Mouse (Mus musculus) kidney, postnatal 36 days (tissue): ENCODE data around the gene Glyatl3.
A peak's percentile ranks its signal among the peaks of the same experiment; 100 is the strongest.

Experiments used
- DNase-seq, 2 experiments: peaks; one replicate each; pipeline ENCODE4 v3.0.0; 2021 to 2022; ENCODE audit warnings: mixed read lengths in 2 of 2

Gene Glyatl3

DNA sequence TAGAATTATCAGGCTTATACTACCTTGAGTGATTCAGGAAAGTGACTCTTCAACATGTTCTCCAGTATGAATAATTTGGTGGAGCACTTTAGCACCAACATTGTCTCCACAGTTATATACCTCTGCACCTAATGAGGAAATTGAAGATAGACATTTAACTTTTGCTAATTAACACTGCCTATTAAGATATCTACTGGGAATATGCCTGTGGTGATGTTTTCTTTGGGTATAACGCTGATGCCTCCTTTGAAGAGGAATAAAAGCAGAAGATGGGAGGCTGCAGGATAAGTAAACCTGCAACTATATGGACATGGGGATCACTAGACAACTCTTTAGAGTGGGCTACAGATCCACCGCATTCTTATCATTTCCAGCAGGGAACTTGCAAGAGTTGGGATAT, at the start of gene Glyatl3:
Glyatl3 (minus strand) TSS at position 101 of the 400 bp plus-strand sequence.
- DNase-seq = no peak

DNA sequence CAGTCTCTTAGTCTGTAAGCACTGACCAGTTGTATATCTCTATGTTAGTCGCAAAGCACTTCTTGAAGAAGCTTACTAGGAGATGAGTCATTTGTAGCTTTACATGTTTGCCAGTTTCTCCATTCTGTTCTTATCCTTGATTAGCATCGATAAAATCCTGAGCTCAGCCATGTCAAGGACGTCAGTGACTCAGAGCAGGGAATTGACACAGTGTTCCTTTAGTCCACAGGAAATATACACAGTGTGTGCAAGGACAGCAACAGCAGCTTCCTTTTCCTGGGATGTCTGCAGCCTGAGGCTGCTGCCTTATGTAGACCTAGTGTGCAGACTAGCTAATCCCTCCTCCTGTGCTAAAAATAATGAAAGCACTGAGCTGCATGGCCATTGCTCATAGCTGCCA, 34.4 kb upstream of the Glyatl3 start:
- no peak for DNase-seq

DNA sequence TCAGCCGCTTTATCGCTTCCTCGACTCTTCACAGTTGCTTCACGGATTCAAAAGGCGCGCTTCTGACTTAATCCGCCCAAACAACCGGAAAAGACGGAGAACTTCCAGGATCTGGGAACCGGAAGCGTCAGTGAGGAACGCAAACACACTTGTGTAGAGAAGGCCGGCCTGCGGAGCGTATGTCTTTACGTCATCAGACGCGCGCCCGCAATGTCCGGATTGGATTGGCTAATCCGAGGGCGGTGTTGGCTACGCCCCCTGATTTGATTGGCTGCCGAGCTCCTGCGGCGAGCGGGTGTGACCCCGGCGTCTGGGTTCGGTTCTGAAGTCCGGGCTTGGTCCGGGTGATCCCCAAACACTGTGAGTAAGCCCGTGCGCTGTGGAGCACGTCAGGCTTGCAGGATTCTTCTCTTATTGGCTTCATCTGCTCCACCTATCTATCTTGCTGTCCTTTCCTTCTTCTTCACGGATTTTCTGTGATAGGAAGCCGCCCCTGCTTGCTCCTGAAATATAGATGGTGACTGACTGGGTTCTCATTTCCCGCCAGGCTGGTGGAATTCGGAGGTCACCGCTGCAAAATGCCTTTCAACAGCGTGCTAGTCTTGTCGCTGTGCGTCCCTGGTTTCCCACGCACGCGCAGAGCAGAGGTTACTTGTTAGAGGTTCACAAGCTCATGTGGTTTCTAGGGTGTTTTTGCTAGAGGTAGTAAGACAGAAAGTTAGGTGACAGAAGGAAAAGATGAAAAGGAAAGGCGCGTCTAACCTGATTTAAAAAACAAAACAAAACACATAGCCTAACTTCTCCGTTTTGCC, 20.5 kb upstream of the Glyatl3 start, which contains the start of the genes Mut and Cenpq:
Mut (plus strand) TSS at position 266 of the 812 bp plus-strand sequence.
Cenpq (minus strand) TSS at position 628 of the 812 bp plus-strand sequence.
- peak; percentile 99 for DNase-seq

DNA sequence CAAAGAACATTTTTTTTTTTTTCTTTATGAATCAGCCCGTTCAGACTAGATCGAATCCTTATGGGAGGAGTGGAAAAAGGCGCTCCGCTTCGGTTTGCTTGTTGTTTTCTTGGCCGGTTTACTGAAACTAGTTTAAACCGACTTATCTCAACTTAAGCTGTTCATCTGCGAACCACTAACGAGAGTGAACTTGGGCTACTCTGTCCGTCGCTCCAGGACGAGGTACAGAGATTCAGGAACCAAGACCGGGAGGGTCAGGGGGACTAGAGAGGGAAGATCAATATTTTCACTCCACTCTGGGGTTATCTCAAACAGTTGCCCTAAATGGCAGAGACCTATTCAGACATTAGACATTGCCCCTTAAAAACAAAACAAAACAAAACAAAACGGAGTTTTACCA, 19.8 kb upstream of the Glyatl3 start:
- no peak for DNase-seq

DNA sequence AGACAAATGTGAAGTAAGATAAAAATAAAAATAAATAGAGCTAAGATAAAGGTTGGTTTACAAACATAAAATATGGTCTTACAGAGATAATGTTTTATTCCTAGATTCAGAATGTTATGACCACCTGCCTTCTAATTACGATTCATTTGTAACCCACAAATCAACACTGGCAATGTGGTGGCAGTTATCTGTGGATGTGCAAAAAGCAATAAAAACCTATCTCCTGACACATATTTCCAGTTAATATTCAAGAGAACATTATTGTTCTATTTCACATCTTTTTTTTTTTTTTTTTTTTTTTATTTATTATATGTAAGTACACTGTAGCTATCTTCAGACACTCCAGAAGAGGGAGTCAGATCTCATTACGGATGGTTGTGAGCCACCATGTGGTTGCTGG, 1.3 kb upstream of the Glyatl3 start:
- DNase-seq = no peak

DNA sequence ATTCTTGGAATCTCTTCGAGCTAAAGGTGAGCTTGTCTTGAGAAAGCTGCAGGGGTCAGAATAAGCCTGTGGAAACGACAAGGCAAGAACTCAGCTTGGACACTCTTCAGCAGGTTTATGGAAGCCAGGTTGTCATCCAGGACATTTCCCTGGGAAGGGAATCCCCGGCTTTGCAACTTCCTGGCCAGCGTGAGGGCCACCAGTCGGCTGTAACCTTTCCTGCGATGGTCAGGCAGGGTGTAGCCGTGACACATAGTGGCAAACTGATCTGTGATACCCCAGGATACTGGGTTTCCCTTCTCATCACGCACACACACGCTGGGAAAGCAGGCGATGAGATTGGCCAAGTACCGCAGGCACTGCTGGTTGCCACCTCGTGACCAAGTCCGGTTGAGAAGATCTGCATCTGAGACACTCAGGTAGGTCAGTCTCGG, 9.4 kb downstream of the Glyatl3 start:
- peak in 1 of 2 experiments; percentile 3 for DNase-seq

DNA sequence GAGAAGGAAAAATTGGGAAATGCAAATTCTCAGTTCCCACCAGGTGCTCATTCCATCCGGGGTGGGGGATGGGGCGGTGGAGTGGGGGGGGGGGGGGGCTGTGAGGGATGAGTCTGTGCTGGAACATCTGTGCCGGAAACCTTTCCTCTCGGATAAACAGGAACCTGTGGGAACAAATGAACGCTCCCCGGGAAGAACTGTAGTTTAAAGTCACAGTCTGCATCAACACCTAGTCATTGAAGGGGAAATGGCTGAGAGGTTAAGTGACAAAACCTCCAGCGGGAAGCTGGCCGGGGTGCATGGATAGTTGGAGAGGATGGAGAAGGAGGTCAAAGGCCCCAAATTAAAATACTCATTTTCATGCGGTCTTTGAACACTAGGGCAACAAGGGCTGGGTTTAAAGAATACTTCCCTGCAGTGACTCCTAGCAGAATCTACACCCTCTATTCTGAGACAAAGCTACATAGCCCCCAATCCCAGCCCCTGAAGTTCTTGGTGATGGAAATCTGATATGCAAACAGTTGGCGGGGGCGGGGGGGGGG, 10.0 kb downstream of the Glyatl3 start:
- no peak for DNase-seq

DNA sequence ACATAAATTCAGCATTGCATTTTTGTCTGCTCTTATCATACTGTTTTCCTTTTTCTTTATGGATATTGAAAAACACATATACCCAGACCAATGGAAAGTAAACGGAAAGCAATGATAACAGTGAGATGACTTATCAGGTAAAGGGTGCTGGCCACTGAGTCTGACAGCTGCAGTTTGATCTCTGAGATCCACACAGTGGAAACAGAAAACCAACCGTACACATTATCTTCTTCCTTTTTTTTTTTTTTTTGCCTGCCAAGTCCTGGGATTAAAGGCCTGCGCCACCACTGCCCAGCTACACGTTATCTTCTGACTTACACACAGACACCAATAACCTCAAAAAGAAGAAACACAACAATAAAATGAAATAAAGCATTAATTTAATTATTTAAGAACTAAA, 10.8 kb downstream of the Glyatl3 start:
- DNase-seq = no peak

DNA sequence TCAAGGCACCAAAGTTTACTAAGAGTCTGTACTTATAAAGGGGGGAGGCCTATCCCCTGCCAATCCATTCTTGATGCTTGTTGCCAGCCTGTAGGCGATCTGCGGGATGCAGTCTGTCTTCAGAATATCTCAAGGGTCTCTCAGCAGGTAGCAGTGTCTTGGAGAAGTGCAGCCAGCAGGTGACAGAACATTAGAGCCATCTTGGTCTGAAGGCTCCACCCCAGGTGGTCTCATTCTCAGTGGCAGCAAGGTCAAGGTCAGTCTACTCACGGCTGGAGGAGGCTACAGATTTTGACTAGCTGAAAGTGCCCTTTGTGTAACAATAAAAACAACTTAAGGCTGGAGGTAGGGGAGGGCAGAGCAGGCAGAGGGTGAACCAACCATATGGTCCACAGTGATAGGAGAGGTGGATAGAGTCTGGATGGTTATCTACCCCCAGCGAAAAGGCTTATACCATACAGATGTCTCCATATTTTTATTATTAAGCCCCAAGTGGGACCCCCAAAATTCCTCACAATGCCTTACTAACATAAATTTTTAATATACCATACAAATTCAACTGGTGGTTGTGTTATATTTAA, 14.3 kb downstream of the Glyatl3 start:
- DNase-seq = no peak

DNA sequence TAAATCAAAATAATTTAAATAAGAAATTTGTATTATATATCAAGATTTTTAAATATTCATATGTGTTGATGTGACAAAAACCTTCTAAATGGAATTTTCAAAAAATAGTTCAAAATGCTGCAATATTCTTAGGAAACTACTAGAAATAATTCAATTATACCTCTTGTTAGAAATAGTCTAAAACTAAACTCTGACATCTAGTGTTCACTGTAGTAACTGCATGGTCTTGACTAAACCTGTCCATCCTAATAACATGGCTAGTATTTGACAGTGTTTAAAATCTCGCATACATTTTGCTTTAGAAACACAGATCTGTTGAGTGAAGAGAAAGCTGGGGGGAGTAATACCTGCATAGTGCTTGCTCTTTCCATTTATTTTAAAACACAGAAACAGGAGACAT, 17.3 kb downstream of the Glyatl3 start:
- DNase-seq = peak in 1 of 2 experiments; percentile 19

DNA sequence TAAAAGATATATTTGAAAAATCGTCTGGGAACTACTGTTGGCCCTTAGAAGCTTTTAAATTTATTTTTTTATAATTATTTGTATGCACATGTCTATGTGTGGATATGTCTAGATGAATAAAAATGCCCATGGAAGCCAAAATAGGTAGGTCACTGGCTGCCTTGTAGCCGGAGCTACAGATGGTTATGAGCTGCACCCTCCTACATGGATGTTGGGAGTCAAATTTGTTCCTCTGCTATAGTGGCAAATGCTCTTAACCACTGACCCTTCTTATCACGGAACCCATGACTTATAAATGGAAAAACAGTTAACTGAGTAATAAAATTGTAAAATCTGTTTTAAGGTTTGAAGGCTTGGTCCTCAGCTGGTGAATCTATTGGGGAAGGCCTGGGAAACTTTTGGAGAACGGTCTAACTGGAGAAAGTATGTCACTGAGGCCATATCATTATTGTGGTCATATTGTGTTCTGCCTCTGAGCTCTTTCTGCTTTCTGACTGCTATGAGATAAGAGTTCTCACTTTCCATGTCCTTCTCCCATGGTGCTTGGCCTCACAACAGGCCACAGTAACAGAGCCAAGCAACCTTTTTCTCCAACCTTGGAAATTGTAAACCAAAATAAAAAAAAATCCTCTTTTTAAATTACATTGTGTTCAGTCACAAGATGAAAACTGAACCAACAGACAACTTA, 26.2 kb downstream of the Glyatl3 start:
- no peak for DNase-seq

DNA sequence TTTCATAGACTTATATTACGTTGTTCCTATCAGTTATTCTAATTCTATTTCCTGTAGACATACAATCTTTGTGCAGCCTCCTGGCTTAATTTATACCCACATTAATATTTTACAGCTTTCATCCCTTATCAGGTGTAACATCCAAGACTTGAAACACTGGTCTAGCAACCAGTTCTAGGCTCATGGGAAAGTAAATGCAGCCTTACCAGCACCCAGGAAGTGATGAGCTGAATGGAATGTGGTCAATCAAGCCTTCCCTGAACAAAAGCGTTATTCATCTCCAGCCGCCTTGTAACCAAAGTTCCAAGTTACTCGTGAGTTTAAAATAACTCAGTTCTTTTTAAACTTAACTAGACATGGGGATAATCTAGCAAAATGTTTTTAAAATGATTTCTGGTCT, 29.0 kb downstream of the Glyatl3 start:
- DNase-seq = no peak

DNA sequence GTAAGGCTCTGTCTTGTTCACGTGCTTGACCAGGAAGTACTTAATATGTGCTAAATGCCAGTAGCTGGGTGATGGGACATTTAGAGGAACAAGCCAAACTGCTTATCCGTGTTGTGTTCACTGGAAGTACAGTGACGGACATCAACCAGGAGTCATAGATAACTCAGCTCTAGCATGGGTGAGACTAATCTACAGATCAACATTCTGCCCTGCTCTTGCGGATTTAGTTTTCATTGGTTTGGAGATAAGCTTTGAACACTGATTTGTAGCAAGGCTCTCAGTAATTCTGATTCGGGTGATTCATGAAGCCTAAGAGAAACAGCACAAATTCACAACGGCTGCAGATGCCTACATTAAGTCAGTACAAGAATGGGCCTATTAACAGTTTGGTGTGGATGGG, 32.0 kb downstream of the Glyatl3 start:
- DNase-seq = no peak

DNA sequence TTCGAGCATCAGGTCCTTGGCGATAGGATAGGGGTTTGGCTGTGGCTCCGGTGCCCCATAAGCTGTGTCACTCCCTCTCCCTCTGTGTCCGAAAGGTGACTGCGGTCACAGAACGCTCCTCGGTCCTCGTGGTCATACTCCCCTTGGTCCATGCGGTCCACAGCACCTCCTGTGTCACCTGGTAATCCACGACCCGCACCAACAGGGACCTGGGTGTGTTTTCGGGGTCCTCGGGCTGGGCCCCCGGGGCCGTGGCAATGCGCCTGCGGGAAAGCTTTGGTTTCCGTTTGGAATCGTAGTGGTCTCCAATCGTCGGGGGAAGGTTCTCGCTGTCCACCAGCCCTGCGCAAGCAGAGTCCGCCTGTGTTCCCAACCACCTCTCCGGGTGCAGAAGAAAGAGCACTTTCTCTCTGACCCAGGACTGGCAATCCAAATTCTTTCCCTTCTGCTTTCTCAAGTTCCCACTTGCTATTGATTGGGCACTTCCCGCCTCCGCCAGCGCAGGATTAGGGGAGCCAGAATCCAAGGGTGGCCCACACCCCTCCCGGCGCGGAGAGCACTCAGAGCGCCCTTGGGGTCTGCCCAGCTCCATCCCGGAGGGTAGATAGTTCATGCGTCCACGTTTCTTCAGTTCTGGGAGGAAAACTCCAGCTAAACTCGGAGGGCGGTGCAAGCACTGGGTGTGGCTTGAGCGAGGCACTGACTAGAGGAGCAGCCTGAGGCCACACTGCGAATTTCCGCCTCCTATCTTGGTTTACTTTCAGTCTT, 34.0 kb downstream of the Glyatl3 start, which contains the start of gene 9130008F23Rik:
9130008F23Rik (minus strand) TSS at position 636 of the 768 bp plus-strand sequence.
- DNase-seq = peak; percentile 57 to 65

DNA sequence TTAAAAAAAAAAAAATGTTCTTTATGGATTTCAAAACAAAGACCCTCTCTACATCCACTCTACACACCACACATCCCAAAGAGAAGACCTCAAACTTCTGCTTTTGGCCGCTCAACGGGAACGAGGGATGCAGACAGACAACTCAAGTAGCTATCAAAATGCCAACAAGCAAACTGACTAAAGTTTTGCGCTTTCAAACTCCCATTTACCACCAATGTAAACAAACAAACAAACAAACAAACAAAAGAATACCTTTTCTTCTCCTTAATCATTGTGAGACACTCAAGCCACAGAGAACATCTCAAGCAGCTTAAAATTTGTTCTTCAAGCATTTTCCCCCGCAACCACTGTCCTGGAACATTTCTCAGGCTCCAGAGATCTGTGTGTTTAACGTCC, 34.6 kb downstream of the Glyatl3 start:
- DNase-seq = no peak

DNA sequence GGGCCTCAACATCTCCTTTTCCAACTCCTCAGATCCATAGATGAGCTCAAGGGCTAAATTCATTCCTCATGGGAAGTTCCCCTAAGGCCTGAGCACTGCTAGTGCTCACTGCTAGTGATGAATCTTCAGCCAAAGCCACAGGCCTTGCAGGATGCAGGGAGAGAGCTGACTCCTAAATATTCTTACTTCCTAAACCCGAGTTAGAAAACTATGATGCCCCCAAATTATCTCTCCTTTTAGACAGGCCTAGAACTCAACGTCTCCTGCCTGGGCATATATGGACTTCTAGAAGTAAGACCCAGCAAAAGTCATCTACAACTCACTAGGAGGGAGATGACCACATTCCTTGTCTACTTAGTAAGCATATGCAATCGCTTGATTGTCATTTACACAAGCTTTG, 36.4 kb downstream of the Glyatl3 start:
- no peak for DNase-seq

DNA sequence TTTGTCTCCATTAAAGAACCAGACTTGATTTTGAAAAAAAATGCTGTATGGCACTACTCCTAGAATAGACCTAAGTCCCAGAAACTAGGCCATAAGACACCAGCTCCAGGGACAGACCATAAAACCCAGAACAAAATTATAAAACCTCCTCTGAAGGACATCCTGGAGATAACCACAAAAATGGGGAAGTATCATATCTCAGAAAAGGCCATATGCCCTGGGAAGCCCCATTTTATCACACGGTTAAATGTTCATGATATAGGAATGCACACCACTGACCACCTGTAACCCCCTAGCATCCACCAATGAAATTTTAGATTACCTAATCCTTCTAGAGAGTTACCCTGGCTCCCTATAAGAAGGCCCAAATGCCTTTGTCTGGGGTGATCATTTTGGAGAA, 38.6 kb downstream of the Glyatl3 start:
- no peak for DNase-seq

DNA sequence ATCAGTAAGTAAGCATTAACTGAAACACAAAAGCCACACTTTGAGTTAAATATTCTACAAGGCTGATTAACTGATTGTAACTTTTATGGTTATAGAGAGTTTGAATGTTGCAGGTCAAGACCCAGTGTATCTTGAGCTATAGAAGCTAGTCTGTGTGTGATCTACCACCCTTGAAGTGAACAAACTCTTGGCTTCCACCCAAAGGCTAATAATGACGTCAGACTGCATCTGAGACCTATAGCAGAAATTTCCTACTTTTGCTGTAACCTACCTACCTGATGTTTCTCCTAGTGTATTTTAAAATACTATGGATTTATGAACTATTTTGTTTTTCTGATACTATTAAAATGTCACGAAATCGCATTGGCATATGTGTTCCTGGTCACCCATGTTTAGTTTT, 39.4 kb downstream of the Glyatl3 start:
- no peak for DNase-seq

DNA sequence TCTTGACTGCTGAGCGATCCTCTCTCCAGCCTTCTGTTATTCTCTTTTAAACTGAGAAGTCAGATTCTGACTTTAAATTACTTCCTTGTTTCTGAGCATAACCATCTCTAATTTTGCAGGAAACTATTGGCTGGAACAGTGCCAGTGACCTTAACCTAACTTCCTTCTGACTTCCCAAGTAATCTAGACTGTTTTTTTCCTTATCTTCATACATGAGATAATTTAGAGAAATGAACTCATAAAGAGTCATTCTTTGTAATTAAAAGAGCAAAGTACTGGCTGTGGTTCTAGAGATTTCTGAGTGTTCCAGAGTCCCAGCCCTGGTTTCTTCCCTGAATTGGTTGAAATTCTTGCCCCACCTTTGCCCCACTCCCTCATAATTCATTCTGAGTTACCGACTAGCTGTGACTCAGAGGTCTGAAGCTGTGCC, 40.6 kb downstream of the Glyatl3 start:
- DNase-seq = peak; percentile 38 to 49

DNA sequence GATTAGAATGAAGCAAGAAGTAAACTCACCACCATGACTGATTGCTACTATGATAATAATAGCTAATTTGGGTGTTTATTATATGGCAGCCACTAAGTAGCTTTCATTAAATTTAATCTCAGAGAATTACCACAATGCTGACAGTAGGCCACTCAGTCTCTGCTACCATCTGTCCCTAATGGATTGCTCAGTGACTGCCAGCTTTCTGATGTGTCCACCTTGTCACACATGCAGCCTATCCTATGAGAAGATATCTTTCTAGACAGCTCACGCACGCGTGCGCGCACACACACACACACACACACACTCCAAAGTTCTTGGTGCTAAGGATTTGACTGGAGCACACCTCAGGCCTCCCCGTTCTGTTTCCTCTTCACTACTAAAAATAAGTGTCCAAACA, 41.5 kb downstream of the Glyatl3 start:
- DNase-seq = no peak

DNA sequence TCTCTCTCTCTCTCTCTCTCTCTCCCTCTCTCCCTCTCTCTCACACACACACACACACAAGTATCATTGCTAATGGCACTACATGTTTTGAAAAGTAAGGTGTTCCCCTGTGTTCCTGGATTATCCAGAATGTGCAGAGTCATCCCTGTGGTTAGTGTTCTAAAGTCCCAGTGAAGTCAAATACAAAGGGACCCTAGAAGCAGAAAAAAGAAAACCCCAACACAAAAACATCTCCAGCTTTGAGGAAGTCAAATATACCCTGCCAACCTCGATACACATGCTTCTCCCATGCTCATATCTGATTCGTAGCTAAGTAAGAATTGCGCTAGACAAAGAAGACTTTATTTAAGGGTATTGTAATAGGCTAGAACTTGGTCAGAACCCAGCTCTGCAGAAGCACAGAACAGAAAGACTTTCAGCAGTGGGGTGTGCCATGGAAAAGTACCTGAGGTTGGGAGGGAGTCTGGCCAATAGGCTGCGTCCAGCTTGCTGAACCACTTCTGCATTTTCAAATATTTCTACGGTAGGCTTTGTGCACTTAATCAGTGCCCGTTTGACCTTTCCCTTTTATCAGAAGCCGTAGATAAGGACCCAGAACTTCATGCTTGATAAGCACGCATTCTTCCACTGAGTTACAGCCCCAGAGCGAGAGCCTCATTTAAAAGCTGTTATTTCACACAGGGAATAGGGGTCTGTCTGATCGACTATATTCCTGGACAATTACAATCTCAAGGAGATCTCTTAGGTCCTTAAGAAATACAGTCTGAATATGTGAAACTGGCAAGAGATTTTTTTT, 45.0 kb downstream of the Glyatl3 start:
- no peak for DNase-seq

DNA sequence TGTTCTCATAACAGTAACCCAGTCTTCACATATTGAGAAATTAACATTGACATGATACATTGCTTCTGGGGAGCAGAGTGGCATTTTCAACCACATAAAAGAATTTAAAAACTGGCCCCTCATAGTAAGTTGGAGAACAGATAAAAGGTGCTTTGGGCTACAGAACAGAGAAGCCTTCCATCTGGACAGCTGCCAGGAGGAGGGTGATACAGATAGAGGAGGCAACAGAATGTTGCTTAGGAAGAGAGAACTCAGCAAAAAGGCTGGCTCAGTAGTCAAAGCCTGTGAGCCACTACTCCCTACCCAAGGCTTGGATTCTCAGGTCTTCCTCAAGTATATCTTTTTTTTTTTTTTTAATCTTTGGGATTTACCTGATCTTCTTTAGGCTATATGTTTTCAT, 59.1 kb downstream of the Glyatl3 start:
- peak in 1 of 2 experiments; percentile 3 for DNase-seq
